Mouse (Mus musculus): Measurements from ENCODE around the gene Mgarp.

Mgarp gene

GRCm38 (mm10) chr3:51341268-51342081 is 55.1 kb downstream of the Mgarp start:
- intact Hi-C loops (cut with DNase I) = no loop called here

GRCm38 (mm10) chr3:51340552-51341267 is 55.8 kb downstream of the Mgarp start, which contains the start of gene Elf2:
Elf2 (minus strand) TSS chr3:51340663.
- intact Hi-C loops (cut with DNase I) = no loop called here

DNA sequence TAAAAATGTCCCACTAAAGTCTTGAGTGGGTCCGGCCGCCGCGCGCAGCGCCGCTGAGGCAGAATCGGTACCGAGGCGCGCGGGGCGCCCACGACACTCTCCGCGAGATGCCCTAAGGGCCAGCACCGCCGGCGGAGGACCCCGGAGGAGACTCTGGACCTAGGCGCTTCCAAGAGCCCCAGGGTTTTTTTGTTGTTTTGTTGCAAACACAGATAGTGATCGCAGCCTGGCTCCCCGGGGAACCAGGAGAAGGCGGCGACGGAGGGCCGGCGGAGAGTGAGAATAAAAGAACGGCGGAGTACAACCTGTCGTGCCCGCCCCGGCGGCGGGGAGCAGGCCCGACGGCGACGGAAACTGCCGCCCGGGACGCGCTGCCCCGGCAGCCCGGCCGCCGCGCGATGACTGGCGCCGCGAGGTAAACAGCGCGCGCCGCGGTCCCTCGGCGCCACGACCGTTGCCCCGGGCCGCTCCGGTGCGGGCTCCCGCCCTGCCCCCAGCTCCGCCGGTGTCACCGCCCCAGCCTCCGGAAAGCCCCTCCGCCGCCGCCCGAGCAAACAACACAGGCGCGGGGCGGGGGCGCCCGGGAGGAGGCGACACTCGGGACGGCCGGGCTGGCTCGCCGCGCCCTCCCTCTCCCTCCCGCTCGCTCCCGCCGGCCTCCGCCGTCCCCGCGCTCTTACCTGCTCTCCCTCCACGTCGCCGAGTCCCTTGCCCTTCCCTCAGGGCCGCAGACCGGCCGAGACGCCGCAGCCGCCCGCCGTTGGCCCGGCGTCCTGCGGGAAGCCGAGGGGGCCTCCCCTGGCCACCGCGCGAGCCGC is 56.6 kb downstream of the Mgarp start:
- intact Hi-C loops (cut with DNase I) = no loop called here

GRCm38 (mm10) chr3:51339378-51339733 is 57.2 kb downstream of the Mgarp start:
- intact Hi-C loops (cut with DNase I) = no loop called here

Data from adrenal gland (tissue).